Mouse (Mus musculus): ENCODE measurements around the gene Tnc.
"Not testable (repeated sequence)": the region's sequence is repeated elsewhere in the genome, so short reads cannot be mapped to it uniquely, and the experiment has no call there.

The Tnc gene

DNA sequence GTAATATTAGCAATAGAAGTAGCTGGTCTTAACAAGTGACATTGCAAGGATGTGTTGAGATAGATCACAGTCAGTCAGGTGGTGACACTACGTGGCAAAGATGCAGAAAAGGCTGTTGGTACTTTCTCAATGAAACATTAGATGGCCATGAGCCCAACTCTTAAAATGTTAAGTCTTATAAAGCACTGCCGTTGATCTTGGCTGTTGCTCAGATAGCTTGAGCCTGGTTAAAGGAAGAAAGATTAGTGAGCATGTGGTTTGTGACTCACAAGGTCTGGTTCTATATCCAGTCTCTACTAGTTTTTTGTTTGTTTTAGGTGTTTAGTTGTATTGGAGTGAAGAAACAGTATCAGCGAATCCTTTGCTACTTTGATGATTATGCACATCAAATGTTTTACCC, 76.9 kb downstream of the Tnc start:
- no peak for DNase-seq (ENCODE audit: low spot score in 2 of 2)

DNA sequence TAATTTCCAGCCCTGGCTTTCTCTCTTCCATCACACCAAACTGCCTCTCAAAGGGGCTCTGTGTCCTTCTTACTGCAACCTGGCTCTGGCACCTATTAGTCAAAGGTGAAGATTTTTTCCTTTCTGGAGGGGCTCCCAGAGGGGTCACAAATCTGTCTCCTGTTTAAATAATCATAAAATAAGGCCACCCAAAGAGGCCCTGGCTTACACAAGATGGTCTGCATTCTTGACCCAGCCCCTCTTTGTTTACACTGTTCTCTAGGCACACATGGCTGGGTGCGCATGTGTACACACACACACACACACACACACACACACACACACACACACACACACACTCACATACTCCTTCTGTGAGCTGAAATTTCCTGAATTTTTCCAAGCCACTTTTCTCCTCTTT, 83.4 kb downstream of the Tnc start:
- DNase-seq (ENCODE audit: low spot score in 2 of 2) = no peak

DNA sequence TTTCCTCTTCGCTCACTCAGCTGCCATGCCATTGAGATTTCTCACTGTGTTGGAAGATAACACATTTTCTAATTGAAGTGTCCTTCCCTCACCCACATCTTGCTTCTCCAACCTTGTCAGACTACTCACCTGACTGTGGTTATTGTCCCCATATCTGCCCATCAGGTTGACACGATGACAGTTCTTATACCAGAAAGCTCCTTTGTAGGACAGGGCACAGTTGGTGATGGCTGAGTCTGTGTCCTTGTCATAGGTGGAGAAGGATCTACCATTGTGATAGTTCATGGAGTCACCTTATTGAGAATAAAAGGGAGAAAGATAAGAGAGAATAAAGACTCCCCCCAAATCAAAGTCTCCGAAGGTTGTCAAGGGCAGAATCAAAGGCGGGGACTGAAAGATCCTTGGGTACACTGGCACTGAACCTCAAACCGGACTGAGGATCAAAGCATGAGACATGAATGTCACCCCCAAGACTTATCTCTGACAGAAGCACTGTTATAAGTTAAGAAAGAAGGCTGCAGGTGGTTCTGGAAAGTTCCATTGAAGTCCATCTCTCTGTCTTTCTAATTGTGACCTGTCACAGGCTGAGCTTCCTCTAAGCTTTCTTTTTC, 84.9 kb downstream of the Tnc start:
- no peak for DNase-seq (ENCODE audit: low spot score in 2 of 2)

DNA sequence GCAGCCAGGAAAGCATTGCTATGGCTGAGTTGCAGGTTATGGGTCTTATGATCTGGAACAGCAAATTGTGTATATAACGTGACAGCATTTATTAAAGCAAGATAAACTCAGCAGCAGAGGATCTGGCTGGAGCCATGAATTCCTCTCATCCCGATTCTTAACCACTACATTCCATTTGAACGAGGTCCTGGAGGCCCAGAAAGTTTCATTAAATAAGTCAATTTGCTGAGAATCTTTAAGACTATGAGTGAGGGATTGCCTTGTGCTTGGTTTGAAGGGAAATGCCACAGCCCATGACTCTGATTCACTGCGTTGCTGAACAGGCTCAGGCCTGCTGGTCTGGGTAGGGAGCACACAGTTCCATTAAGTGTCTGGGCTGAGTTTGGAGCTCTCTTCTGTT, 88.2 kb downstream of the Tnc start:
- DNase-seq (ENCODE audit: low spot score in 2 of 2) = no peak

DNA sequence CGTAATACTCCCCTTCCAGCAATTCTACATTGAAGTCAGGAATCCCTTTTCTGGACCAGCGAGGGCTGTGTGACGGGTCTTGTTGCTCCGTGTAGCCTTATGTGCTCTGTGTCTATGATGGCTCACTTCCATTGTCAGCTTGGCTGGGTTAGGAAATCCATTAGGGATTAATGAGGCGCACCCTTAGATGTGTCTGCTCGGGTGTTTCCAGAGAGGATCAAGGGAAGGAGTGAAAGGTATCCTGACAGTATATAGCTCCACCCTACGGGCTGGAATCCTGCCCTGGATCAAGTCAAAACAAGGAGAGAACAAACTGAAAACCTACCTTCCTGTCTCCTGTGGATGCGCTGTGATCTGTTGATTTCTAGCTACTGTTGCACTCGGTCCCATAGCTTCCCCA, 96.8 kb downstream of the Tnc start:
- DNase-seq (ENCODE audit: low spot score in 2 of 2) = no peak

DNA sequence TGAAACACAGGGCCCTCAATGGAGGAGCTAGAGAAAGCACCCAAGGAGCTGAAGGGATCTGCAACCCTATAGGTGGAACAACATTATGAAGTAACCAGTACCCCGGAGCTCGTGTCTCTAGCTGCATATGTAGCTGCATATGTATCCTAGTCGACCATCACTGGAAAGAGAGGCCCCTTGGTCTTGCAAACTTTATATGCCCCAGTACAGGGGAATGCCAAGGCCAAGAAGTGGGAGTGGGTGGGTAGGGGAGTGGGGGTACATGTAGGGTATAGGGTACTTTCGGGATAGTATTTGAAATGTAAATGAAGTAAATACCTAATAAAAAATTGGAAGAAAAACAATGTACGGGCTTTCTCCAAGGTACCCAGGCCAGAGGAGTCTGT, 98.1 kb downstream of the Tnc start:
- DNase-seq (ENCODE audit: low spot score in 2 of 2) = not testable (repeated sequence)

DNA sequence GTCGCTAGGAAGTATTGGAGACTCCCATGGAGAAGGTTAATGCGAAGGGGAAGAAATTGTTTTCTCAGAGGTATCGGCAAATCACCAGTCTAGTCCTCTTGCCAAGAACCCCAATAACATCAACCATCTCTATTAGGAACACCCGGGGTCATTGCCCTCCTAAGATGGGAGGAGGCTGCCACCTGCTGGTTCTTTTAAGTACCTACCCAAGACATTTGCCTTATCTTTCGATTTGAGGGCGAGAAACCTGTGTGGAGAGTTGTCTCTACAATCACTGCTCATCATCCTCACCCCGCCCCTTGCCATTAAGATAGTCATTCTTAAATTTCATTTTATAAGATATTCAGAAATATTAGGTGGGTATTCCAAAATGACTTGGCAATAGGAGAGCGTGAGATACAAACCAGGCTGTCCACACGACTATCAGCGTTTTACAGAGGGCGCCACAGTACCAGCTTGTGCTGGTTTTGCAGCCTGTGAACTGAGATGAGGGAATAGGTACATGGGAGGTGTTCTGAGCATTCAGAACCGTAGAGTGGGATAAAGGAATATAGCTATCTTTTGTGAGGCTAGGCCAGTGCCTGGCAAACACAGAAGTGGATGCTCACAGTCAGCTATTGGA, 98.6 kb downstream of the Tnc start:
- DNase-seq (ENCODE audit: low spot score in 2 of 2) = peak; percentile 23 to 57

DNA sequence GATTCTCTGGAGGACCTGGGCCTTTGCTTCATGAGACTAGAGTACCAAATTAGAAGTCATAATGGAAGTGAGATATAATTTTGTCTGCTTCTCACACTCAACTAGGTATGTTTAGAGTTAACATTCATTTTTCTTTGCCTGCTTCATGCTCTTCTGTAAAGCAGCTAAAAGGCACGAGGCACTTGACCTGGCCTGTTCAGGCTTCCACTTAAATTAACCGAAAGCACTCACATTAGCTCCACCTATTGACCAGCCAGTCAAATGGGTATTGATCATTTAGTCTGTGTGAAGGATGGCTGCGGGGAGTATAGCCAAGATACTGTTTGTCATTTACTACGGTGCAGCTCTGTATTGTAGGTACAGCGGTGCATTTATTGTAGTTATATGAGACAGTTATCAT, 103.0 kb downstream of the Tnc start:
- DNase-seq (ENCODE audit: low spot score in 2 of 2) = no peak

DNA sequence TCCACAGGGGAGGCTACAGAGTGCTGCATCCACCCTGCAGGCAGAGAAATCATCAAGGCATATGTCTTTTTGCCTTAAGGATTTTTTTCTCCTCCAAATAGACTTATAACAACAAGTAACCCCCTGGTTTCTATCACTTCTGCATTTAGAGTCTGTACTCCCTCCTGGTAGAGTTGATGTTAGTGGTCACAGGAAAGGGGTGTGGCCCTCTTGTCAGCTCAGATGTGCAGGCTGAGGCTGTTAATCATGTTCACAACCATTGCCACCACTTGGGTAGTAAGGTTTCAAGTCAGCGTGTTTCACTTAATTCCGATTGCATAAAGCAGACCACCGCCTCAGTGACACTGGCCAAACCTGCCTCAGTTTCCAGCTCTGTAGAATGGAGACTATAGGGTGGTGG, 103.9 kb downstream of the Tnc start:
- no peak for DNase-seq (ENCODE audit: low spot score in 2 of 2)

DNA sequence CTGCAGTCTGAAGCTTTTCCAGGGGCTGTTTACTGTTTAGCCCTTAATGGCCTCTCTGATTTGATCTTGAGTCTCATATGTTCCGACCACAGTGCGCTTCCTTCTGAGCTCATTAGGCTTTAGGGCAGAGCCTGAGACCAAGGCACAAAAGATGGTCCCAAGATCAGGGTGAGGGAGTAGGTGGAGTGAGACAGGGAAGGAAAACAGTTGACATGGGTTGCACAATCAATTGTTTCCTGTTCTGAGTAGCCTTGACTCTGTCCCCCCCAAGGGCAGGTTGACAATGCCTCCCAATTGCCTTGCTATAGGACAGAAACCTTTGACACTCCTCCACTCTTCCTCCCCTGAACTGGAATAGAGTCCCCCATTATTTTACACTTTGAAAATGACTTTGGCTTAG, 105.4 kb downstream of the Tnc start:
- DNase-seq (ENCODE audit: low spot score in 2 of 2) = no peak

DNA sequence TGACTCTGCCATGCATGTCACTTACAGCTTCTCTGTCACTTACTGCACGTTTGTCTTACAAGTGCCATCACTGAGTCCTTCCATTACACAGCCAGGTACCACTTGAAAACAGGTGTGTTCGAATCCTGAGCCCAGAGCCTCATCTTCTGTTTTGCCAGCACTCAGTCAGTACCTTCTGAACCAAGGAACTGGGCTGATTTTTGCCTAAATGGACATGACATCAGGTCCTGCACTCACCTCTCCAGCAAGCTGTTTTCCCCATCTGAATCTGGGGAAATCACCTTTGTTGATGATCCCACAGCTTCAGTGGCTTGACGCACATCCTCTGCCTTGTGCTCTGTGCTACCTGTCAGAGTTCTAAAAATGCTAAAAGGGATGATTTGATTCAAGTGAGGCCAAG, 107.4 kb downstream of the Tnc start:
- no peak for DNase-seq (ENCODE audit: low spot score in 2 of 2)

DNA sequence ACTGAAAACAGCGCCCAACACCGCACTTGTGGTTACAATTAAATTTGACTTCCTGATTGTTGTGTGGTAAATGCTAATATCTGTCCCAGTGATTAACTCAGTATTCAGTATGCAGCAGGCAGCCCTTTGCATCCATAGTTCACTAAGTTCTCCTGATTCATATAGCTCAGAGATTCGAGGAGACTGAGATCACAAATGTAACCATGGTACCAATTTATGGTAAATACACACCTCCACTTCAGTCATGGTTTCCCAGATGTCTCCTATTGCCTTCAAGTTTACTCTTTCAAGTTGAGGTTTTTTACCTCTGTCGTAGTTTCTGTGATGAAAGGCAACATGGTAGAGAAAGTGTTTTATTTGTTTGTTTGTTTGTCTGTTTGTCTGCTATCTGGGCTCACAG, 110.9 kb downstream of the Tnc start:
- no peak for DNase-seq (ENCODE audit: low spot score in 2 of 2)

DNA sequence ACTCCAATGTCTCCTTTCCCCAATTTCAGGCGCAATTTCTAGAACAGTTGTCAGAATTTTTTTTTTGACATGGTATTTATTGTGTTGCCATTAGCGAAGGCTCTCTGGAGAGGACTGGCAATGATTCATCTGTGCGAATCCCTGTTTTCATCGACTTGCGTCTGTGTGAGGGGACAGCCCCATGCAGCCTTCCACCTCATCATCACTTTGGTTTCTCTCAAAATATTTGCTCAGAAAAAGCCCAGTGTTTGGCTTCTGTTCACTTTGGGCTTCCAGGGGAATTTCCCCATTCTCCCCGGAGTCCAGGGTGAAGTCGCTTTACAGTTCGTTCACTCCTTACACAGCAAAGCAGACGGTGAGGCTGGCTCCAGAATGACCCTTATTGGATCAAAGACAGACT, 111.5 kb downstream of the Tnc start:
- DNase-seq (ENCODE audit: low spot score in 2 of 2) = no peak

DNA sequence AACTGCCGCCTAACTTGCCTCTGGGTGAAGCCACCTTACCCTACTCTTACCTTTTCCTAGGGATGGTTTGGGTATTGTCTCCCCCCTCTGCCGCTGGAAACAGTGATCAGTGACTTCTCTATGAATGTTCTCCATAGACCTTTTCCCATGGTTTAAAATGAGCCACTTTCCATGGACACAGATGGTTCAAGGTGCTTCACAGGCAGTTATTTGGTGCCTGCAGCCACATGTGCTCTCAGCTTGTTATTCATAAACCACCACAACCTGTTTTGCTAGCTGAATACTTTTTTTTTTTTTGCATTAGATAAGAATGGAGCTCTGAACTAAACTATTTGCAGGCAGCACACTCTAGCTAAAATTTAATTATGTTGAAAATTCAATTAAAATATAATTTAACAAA, 116.0 kb downstream of the Tnc start:
- no peak for DNase-seq (ENCODE audit: low spot score in 2 of 2)

DNA sequence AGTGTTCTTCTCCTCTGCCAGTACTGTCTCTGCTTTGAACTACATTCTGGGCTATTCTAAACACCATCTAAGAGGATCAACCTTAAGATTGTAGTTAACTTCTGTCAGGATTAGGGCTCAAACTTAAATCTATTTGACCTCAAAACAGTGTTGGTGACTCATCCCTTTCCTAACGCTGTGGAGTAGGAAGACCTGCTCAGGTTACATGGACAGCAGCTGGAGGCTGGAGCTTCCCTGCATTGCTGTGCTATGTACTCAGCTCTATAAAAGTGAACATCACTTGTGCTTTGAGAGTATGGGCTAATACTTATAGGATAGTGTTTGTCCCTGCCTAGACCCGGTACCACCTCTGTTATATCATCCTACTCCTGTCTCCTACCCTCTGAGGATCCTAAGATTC, 117.3 kb downstream of the Tnc start:
- no peak for DNase-seq (ENCODE audit: low spot score in 2 of 2)

DNA sequence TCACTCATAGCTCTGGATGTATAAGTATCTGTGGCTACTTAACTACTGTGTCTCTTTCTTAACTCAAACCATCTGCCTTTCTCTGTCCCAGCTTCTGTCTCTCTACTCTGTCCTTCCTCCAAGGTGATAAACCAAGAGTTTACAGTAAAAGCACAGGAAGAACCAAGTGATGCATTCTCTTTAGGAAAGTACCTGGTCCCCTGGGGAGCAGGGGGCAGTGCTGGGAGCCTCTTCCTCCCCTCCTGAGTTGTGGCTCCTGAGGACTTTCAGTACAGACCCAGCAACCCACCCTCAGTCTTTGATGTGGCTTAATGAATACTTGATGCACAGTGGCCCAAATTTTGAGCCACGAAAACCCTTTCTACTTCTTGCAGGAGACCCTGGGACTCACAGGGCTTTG, 118.6 kb downstream of the Tnc start:
- DNase-seq (ENCODE audit: low spot score in 2 of 2) = no peak

DNA sequence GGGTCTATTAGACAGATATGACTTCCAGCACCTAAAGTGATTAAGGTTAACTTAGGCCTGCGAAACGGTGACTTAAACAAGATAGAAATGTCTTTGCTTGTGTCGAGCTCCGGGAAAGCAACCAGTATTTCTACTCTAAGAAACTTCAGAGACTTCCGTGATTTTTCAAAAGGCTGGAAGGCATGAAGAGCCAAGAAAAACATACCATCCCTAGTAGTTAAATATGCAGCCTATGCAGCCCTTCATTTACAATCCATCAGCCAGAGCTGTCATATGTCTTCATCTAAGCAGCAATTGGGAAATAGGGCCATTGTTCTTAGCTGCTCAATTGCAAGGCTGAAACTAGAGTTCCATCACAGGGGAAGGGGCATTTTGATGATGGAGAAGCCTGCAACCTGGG, 129.6 kb downstream of the Tnc start:
- no peak for DNase-seq (ENCODE audit: low spot score in 2 of 2)

DNA sequence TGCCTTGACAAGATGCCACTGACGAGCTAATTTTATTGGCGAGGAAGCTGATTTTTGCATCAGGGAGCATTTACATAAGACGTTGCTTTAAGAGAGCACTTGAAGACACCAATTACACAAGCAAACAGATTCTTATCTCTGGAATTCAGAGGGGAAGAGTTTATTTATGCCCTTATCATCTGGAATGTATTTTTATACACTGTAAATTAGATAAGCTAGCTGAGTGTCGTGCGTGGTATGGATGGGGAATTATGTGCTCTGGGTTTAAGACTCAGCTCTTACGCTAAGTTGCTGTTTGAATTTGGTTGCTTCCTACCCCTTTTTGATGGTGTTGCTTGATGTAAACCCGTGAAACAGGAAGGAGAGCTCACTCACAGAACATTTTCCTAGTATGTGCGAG, 130.1 kb downstream of the Tnc start:
- DNase-seq (ENCODE audit: low spot score in 2 of 2) = no peak

DNA sequence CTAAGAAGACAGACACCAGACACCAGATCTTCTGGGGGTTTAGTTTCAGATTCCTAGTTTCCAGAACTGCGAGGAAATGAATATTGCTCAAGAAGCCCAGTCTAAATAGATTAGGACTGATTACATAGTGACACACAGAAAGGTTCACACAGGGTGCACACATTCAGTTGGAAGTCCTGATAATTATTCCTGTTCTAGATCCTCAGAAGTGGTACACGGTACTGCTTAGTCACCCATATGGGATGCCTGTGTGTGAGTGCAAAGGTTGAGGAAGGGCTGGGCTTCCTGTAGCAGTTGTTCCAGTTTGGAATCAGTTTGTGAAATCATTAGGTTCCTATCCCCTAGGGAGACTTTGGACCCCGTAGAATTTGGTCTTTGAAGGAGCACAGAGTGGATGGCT, 130.5 kb downstream of the Tnc start:
- no peak for DNase-seq (ENCODE audit: low spot score in 2 of 2)
